Mouse (Mus musculus) hindbrain, postnatal 0 days (tissue): ENCODE measurements around the gene Tmed2. TPM values are rescaled to one million over a fixed set of nuclear protein-coding genes. Genes with fewer than 3 reads are reported as not detected.

Source experiments
- ATAC-seq: fragments of 200-750 bp; cut with Nextera tagmentation; 2 replicates; pipeline ENCODE4 v1.8.0; 2017; ENCODE audit warnings: mild to moderate bottlenecking, moderate TSS enrichment, moderate library complexity
- DNase-seq: peaks from one replicate; pipeline ENCODE4 v3.0.0-alpha.2; 2015; ENCODE audit warnings: low spot score
- H3K27ac ChIP-seq: fragments of 300-500 bp; sonication (generic); 2 replicates; pipeline ENCODE4 v1.5.1; 2014; ENCODE audit warnings: mild to moderate bottlenecking
- H3K27me3 ChIP-seq: fragments of 300-500 bp; sonication (generic); 2 replicates; pipeline ENCODE4 v1.6.1; 2014; ENCODE audit warnings: low read length, mixed read lengths; ENCODE audit not compliant: insufficient read depth
- H3K36me3 ChIP-seq: fragments of 300-500 bp; sonication (generic); 2 replicates; pipeline ENCODE4 v1.6.1; 2014; ENCODE audit warnings: low read length, mixed read lengths; ENCODE audit not compliant: insufficient read depth
- H3K4me1 ChIP-seq: fragments of 300-500 bp; sonication (generic); 2 replicates; pipeline ENCODE4 v1.6.1; 2014; ENCODE audit warnings: antibody characterized with exemption, low read length, mixed read lengths; ENCODE audit not compliant: insufficient read depth
- H3K4me2 ChIP-seq: fragments of 300-500 bp; sonication (generic); 2 replicates; pipeline ENCODE4 v1.6.1; 2014; ENCODE audit warnings: low read depth, mild to moderate bottlenecking, low read length, moderate library complexity, mixed read lengths
- H3K4me3 ChIP-seq: fragments of 300-500 bp; sonication (generic); 2 replicates; pipeline ENCODE4 v1.5.1; 2014; ENCODE audit warnings: low read length
- H3K9ac ChIP-seq: fragments of 300-500 bp; sonication (generic); replicated peaks from 2 replicates; pipeline ENCODE4 v1.6.1; 2014; ENCODE audit warnings: mild to moderate bottlenecking, low read length, moderate library complexity, mixed read lengths
- H3K9me3 ChIP-seq: fragments of 300-500 bp; sonication (generic); 2 replicates; pipeline ENCODE4 v1.6.1; 2016; ENCODE audit warnings: low read length, mixed read lengths
- CTCF ChIP-seq: IDR thresholded peaks from 2 replicates; pipeline ENCODE4 v1.5.1; 2016; ENCODE audit warnings: antibody characterized with exemption, control low read depth, low read depth
- WGBS: fragments of 180-500 bp; shearing (Covaris S2); extraction: QIAGEN DNeasy Blood & Tissue Kit; methylation state at CpG from one replicate; pipeline ENCODE4 v1.1.7; 2014; 5-methylcytosine and 5-hydroxymethylcytosine counted together
- polyA plus RNA-seq: library from polyadenylated mRNA; unstranded; fragments of >200 nt; fragmentation: Nextera tagmentation; extraction: Ambion mirVana; gene quantifications from 2 replicates; pipeline ENCODE4 v1.2.1, GENCODE M21; 2015
- total RNA-seq: library from RNA; depleted of rRNA; stranded (reverse); fragments of >200 nt; gene quantifications from 2 replicates; pipeline ENCODE4 v1.2.3, GENCODE M21; 2014

Tmed2 gene
- total and polyA plus RNA-seq, 2 experiments from 2014 or later, result 206 to 329 TPM

- Histone ChIP-seq H3K4me2 (peak within 1 kb of the TSS; percentile 70), H3K27me3 (no peaks in the 10 kb centered on the region), H3K4me1 (peaks cover 4% of the 10 kb centered on the region), H3K27ac (peak within 1 kb of the TSS; percentile 85), H3K36me3 (no peaks in the 10 kb centered on the region), H3K4me3 (peak within 1 kb of the TSS; percentile 68), H3K9ac (peak within 1 kb of the TSS; percentile 57), H3K9me3 (no peaks in the 10 kb centered on the region)
- WGBS, result under 1% methylated on average over 72 of the region's 96 CpGs
- DNase-seq, result peak; percentile 91
- ATAC-seq, result peak; percentile 94
- peak; percentile 23; the same call in 1 of the 2 replicates for TF ChIP-seq CTCF
Observed at GRCm38 (mm10) chr5:124530655-124531582, 9.6 kb upstream of the Tmed2 start, which contains the start of gene Rilpl1. Rilpl1 (minus strand) TSS chr5:124531391.

DNA sequence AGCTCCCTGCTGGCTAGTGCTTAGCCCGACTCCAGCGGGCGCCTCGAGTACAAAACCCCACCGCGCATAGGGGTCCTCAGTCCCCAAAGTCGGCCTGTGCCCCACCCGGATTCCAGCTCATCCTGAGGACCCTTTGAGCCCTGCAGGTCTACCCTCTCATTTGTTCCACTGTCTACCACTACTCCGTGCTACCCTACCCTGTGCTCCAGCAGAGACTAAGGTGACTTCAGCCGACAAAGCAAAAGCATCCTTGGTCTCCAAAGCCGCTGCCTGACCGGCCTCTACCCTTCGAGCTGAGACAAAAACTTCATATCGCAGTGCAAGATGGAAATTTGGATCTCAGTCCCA, 8.9 kb upstream of the Tmed2 start:
- H3K4me3 ChIP-seq, result peak overlapping the region; percentile 68
- no peaks in the 10 kb centered on the region for H3K27me3 ChIP-seq
- H3K27ac ChIP-seq, result peak overlapping the region; percentile 85
- 10% methylated on average over 14 of the region's 14 CpGs for WGBS
- H3K36me3 ChIP-seq, result no peaks in the 10 kb centered on the region
- TF ChIP-seq CTCF, result no peak
- DNase-seq (no peak), ATAC-seq (no peak)
- peaks cover 4% of the 10 kb centered on the region for H3K4me1 ChIP-seq
- no peaks in the 10 kb centered on the region for H3K9me3 ChIP-seq
- H3K9ac ChIP-seq, result peak overlapping the region; percentile 57
- H3K4me2 ChIP-seq, result peak overlapping the region; percentile 70

- Histone ChIP-seq H3K9me3 (no peaks in the 10 kb centered on the region), H3K36me3 (no peaks in the 10 kb centered on the region), H3K27ac (no peak overlapping the region), H3K9ac (no peak overlapping the region), H3K27me3 (no peaks in the 10 kb centered on the region), H3K4me2 (no peak overlapping the region), H3K4me1 (peaks cover 4% of the 10 kb centered on the region), H3K4me3 (no peak overlapping the region)
- no peak for TF ChIP-seq CTCF
- ATAC-seq, result no peak
- 43% methylated on average over 7 of the region's 7 CpGs for WGBS
- no peak for DNase-seq
Observed at GRCm38 (mm10) chr5:124532451-124532850, 8.0 kb upstream of the Tmed2 start.

GRCm38 (mm10) chr5:124535016-124535415, 5.5 kb upstream of the Tmed2 start:
- Histone ChIP-seq H3K4me1 (peaks cover 4% of the 10 kb centered on the region), H3K27ac (no peak overlapping the region), H3K4me3 (no peak overlapping the region), H3K27me3 (no peaks in the 10 kb centered on the region), H3K4me2 (no peak overlapping the region), H3K9me3 (no peaks in the 10 kb centered on the region), H3K36me3 (no peaks in the 10 kb centered on the region), H3K9ac (no peak overlapping the region)
- no peak for TF ChIP-seq CTCF
- ATAC-seq (no peak), DNase-seq (no peak)
- 70% methylated on average over 5 of the region's 5 CpGs for WGBS

DNA sequence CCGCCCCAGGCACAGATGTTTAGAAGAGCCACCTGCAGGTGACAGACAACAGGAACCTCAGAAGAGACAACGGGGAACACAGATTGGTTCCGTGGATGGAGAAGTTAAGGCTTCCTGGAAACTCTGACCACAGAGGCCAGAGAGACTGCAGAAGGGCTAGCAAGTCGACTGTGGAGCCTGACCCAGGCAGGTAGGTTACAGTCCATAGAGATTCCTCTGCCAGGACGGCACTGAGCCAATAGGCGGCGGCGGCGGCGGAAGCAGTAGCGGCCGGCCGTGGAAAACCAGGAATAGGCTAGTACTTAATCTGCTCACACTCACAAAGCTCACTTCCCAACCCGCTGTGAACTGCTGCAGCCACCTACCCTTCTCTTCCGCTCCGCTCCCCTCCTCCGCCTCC, 3.7 kb upstream of the Tmed2 start:
- 9% methylated on average over 17 of the region's 17 CpGs for WGBS
- DNase-seq (peak; percentile 12), ATAC-seq (no peak)
- no peaks in the 10 kb centered on the region for H3K36me3 ChIP-seq
- TF ChIP-seq CTCF, result peak; percentile 13; the same call in 1 of the 2 replicates
- H3K9ac ChIP-seq, result peak overlapping the region; percentile 7; the same call in 1 of the 2 replicates
- H3K27ac ChIP-seq, result no peak overlapping the region
- no peaks in the 10 kb centered on the region for H3K9me3 ChIP-seq
- H3K27me3 ChIP-seq, result no peaks in the 10 kb centered on the region
- peaks cover under 1% of the 10 kb centered on the region; the same call in 1 of the 2 replicates for H3K4me1 ChIP-seq
- H3K4me3 ChIP-seq, result 0 out of 2 replicates have a peak overlapping the region, but pooled peaks have one; percentile 7
- H3K4me2 ChIP-seq, result peak overlapping the region; percentile 43

DNA sequence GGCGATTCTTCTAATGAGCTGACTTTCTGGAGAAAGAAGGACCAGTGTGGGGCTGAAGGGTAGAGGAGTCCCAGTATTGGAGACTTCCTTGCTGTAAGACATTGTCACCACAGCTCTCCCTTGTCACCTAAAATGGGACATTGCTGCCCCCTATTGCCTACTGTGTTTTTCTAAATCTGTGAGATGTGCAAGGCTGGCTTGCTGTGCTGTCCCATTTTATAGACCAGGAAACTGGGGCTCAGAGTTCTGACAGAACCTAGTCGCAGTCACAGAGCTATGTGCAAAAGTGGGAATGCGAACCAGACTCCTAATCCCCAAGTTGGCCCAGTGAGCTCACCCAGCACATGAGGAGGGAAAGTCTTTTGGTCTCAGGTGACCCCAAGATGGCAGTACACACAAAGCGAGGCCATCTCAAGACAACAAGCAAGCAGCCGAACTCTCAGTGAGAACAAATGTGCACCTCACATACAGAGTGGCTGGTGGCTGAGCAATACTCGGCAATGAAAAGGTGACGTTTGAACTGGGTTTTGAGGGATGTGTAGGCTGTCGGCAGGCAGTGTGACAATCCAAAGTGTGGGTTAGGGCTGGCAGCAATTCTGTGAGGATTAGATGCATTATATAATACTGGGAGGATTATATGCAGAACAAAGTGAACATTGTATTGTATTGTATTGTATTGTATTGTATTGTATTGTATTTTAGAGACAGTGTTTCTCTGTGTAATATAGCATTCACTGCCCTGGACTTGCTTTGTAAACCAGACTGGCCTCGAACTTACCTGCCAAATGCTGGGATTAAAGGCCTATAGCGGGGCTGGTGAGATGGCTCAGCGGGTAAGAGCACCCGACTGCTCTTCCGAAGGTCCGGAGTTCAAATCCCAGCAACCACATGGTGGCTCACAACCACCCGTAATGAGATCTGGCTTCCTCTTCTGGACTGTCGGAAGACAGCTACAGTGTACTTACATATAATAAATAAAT, 1.4 kb upstream of the Tmed2 start:
- Histone ChIP-seq H3K4me1 (no peaks in the 10 kb centered on the region; the same call in 1 of the 2 replicates), H3K36me3 (peaks cover 2% of the 10 kb centered on the region; the same call in 1 of the 2 replicates), H3K9ac (no peak overlapping the region), H3K4me3 (no peak overlapping the region), H3K4me2 (no peak overlapping the region), H3K9me3 (no peaks in the 10 kb centered on the region), H3K27me3 (no peaks in the 10 kb centered on the region), H3K27ac (no peak overlapping the region)
- peak; percentile 50 for TF ChIP-seq CTCF
- WGBS, result 76% methylated on average over 15 of the region's 16 CpGs
- DNase-seq (peak; percentile 51), ATAC-seq (no peak)
